Mouse (Mus musculus) erythroblast, embryonic 14.5 days (primary cell): Measurements from ENCODE around the gene Pdzd8. TPM values are rescaled to one million over a fixed set of nuclear protein-coding genes. Genes with fewer than 3 reads are reported as not detected.

Experiments
- H3K27me3 ChIP-seq: 2 replicates; pipeline ENCODE4 v1.6.1; 2012; ENCODE audit warnings: inconsistent platforms; ENCODE audit not compliant: control insufficient read depth
- H3K36me3 ChIP-seq: 2 replicates; pipeline ENCODE4 v1.6.1; 2012; ENCODE audit warnings: mild to moderate bottlenecking, inconsistent platforms; ENCODE audit not compliant: control insufficient read depth
- H3K4me1 ChIP-seq: 2 replicates; pipeline ENCODE4 v1.6.1; 2012; ENCODE audit warnings: inconsistent platforms; ENCODE audit not compliant: control insufficient read depth
- H3K4me3 ChIP-seq: replicated peaks from 2 replicates; pipeline ENCODE3; 2012; ENCODE audit warnings: moderate library complexity, mild to moderate bottlenecking, inconsistent platforms
- H3K9me3 ChIP-seq: 2 replicates; pipeline ENCODE4 v1.6.1; 2012; ENCODE audit warnings: low read length, inconsistent platforms, mixed read lengths; ENCODE audit not compliant: control insufficient read depth
- GATA1 ChIP-seq: IDR thresholded peaks from 2 replicates; pipeline ENCODE4 v1.6.1; 2012; ENCODE audit warnings: low read length, inconsistent platforms, mixed read lengths
- TAL1 ChIP-seq: IDR thresholded peaks from 3 replicates; pipeline ENCODE4 v1.6.1; 2012; ENCODE audit warnings: low read length, inconsistent platforms, mixed read lengths
- polyA plus RNA-seq: library from polyadenylated mRNA; stranded (reverse); fragments of >175 nt; gene quantifications from 2 replicates; pipeline ENCODE4 v1.2.3, GENCODE M21; 2012

Pdzd8 gene
- polyA plus RNA-seq, result 0.28 and 0.36 TPM in 2 replicates

GRCm38 (mm10) chr19:59345658-59346283, at the start of gene Pdzd8:
Gene Pdzd8, minus strand, starts transcription at chr19:59345780.
- Histone ChIP-seq H3K4me1 (peaks cover 64% of the 10 kb centered on the region), H3K27me3 (peaks cover 9% of the 10 kb centered on the region), H3K4me3 (peak within 1 kb of the TSS; percentile 73), H3K9me3 (peaks cover 2% of the 10 kb centered on the region; the same call in 1 of the 2 replicates), H3K36me3 (peaks cover 12% of the 10 kb centered on the region)
- no peak for TF ChIP-seq TAL1
- no peak for TF ChIP-seq GATA1

GRCm38 (mm10) chr19:59393777-59394441, 48.3 kb upstream of the Pdzd8 start:
- Histone ChIP-seq H3K9me3 (no peaks in the 10 kb centered on the region), H3K27me3 (peaks cover 48% of the 10 kb centered on the region), H3K4me3 (no peak overlapping the region), H3K4me1 (peaks cover 2% of the 10 kb centered on the region; the same call in 1 of the 2 replicates), H3K36me3 (no peaks in the 10 kb centered on the region)
- TF ChIP-seq GATA1 (no peak), TAL1 (no peak)

GRCm38 (mm10) chr19:59388847-59389606, 43.4 kb upstream of the Pdzd8 start:
- Histone ChIP-seq H3K36me3 (no peaks in the 10 kb centered on the region), H3K4me3 (no peak overlapping the region), H3K4me1 (peaks cover 21% of the 10 kb centered on the region), H3K27me3 (peaks cover 32% of the 10 kb centered on the region), H3K9me3 (no peaks in the 10 kb centered on the region)
- TF ChIP-seq TAL1, result no peak
- TF ChIP-seq GATA1, result no peak

- H3K27me3 ChIP-seq, result peaks cover 30% of the 10 kb centered on the region
- peaks cover 26% of the 10 kb centered on the region for H3K4me1 ChIP-seq
- TF ChIP-seq GATA1 (no peak), TAL1 (no peak)
- H3K36me3 ChIP-seq, result no peaks in the 10 kb centered on the region
- no peaks in the 10 kb centered on the region for H3K9me3 ChIP-seq
- H3K4me3 ChIP-seq, result no peak overlapping the region
Measured at GRCm38 (mm10) chr19:59388399-59388798, 42.8 kb upstream of the Pdzd8 start.

- H3K4me1 ChIP-seq, result peaks cover 26% of the 10 kb centered on the region
- TF ChIP-seq TAL1 (no peak), GATA1 (no peak)
- no peak overlapping the region for H3K4me3 ChIP-seq
- H3K27me3 ChIP-seq, result peaks cover 30% of the 10 kb centered on the region
- H3K9me3 ChIP-seq, result no peaks in the 10 kb centered on the region
- H3K36me3 ChIP-seq, result no peaks in the 10 kb centered on the region
Measured at GRCm38 (mm10) chr19:59387178-59387577, 41.6 kb upstream of the Pdzd8 start.

GRCm38 (mm10) chr19:59384582-59385495, 39.3 kb upstream of the Pdzd8 start:
- no peak for TF ChIP-seq TAL1
- no peak for TF ChIP-seq GATA1
- no peaks in the 10 kb centered on the region for H3K36me3 ChIP-seq
- no peaks in the 10 kb centered on the region for H3K9me3 ChIP-seq
- H3K4me3 ChIP-seq, result no peak overlapping the region
- peaks cover 36% of the 10 kb centered on the region for H3K27me3 ChIP-seq
- peaks cover 26% of the 10 kb centered on the region for H3K4me1 ChIP-seq

- Histone ChIP-seq H3K4me1 (peaks cover 24% of the 10 kb centered on the region), H3K36me3 (no peaks in the 10 kb centered on the region), H3K27me3 (peaks cover 34% of the 10 kb centered on the region), H3K9me3 (no peaks in the 10 kb centered on the region), H3K4me3 (no peak overlapping the region)
- TF ChIP-seq GATA1 (no peak), TAL1 (no peak)
Measured at GRCm38 (mm10) chr19:59382416-59382917, 36.9 kb upstream of the Pdzd8 start.

GRCm38 (mm10) chr19:59379995-59380394, 34.4 kb upstream of the Pdzd8 start:
- TF ChIP-seq TAL1 (no peak), GATA1 (no peak)
- Histone ChIP-seq H3K4me3 (no peak overlapping the region), H3K4me1 (peaks cover 13% of the 10 kb centered on the region)

More at GRCm38 (mm10) chr19:59379995-59380394, 34.4 kb upstream of the Pdzd8 start:
- H3K9me3 ChIP-seq, result no peaks in the 10 kb centered on the region
- peaks cover 43% of the 10 kb centered on the region for H3K27me3 ChIP-seq
- no peaks in the 10 kb centered on the region for H3K36me3 ChIP-seq
